Mouse (Mus musculus): Measurements from ENCODE around the gene Magel2. TPM values are rescaled to one million over a fixed set of nuclear protein-coding genes. Genes with fewer than 3 reads are reported as not detected.

Magel2 gene
- total and polyA plus RNA-seq, 2 experiments from 2014 or later: 10.5 to 18.1 TPM

DNA sequence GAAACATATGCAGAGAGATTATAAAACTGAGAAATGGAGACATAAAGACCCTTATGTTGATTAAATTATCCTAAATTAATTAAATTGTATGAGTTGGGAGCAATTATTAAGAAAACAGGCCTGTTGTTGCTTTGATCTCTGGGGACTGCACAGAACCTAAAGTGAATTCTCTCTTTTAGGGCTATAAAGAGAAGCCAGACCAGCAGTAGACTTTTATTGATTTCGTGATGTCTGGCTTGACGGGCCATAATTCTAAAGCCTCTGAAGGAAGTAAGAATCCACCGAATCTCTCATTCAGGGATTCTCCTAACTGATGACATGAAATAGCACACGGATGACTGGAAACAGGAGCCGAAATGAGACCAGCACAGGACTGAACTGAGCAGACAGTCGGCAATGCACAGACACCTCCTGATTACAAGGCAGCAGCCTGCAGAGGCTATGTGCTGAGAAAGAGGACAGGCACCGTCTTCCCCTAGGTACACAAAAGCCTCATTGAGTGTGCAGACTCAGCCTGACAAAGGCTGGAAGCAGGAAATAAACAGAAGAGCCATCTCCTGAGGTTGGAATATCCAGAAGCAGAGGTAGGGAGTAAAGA lies 11.7 kb upstream of the Magel2 start:
- Histone ChIP-seq H3K4me1 (ENCODE audit: insufficient read depth, low read length) (no peaks in the 10 kb centered on the region), H3K27me3 (ENCODE audit: insufficient read depth, low read length) (no peaks in the 10 kb centered on the region), H3K4me3 (ENCODE audit: low read length) (no peak overlapping the region), H3K27ac (peak overlapping the region; percentile 49), H3K36me3 (ENCODE audit: insufficient read depth, low read length) (no peaks in the 10 kb centered on the region), H3K9me3 (ENCODE audit: low read length) (0 out of 2 replicates have a peak, but pooled peaks cover 2% of the 10 kb centered on the region), H3K9ac (replicated peaks; ENCODE audit: low read length) (0 out of 2 replicates have a peak overlapping the region, but pooled peaks have one; percentile 0), H3K4me2 (ENCODE audit: low read depth, low read length) (peak overlapping the region; percentile 8; the same call in 1 of the 2 replicates)
- WGBS: 54% methylated on average over 7 of the region's 7 CpGs
- ATAC-seq: peak; percentile 53; the same call in 1 of the 2 replicates
- no peak for TF ChIP-seq CTCF (IDR thresholded peaks at IDR 0.05; ENCODE audit: low read depth)
- DNase-seq (ENCODE audit: low spot score): peak; percentile 24

- H3K4me3 ChIP-seq (ENCODE audit: low read length): no peak overlapping the region
- no peak for ATAC-seq
- no peaks in the 10 kb centered on the region for H3K27me3 ChIP-seq (ENCODE audit: insufficient read depth, low read length)
- peak overlapping the region; percentile 55 for H3K27ac ChIP-seq
- peak overlapping the region; percentile 30 for H3K4me2 ChIP-seq (ENCODE audit: low read depth, low read length)
- H3K36me3 ChIP-seq (ENCODE audit: insufficient read depth, low read length): no peaks in the 10 kb centered on the region
- no peak overlapping the region for H3K9ac ChIP-seq (replicated peaks; ENCODE audit: low read length)
- no peaks in the 10 kb centered on the region for H3K4me1 ChIP-seq (ENCODE audit: insufficient read depth, low read length)
- no peak for TF ChIP-seq CTCF (IDR thresholded peaks at IDR 0.05; ENCODE audit: low read depth)
- H3K9me3 ChIP-seq (ENCODE audit: low read length): 0 out of 2 replicates have a peak, but pooled peaks cover 2% of the 10 kb centered on the region
- 54% methylated on average over 8 of the region's 8 CpGs for WGBS
- no peak for DNase-seq (ENCODE audit: low spot score)
These were observed 10.1 kb upstream of the Magel2 start for GRCm38 (mm10) chr7:62366730-62367129.

DNA sequence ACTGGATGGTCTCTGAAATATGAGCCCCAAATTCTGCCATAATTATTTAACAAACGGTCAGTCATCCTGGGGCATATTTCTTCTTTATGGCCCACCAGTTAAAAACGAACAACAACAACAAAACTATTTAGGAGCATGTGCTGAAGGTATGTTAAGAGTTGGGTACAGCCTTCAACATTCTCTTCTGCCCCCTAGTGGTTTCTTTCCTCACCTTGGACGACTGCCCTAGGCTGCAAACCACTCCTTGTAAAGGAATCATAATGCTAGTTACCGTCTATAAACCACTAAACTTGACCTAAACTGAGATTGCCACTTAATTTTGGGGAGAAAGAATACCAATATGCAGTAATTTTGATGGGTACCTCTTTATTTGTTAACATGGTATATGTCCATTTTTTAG lies 1.2 kb upstream of the Magel2 start:
- H3K27ac ChIP-seq: no peak overlapping the region
- peak; percentile 62 for TF ChIP-seq CTCF (IDR thresholded peaks at IDR 0.05; ENCODE audit: low read depth)
- H3K4me1 ChIP-seq (ENCODE audit: insufficient read depth, low read length): no peaks in the 10 kb centered on the region
- 30% methylated on average over 4 of the region's 4 CpGs for WGBS
- H3K9ac ChIP-seq (replicated peaks; ENCODE audit: low read length): no peak overlapping the region
- H3K4me2 ChIP-seq (ENCODE audit: low read depth, low read length): peak overlapping the region; percentile 55
- H3K36me3 ChIP-seq (ENCODE audit: insufficient read depth, low read length): no peaks in the 10 kb centered on the region
- ATAC-seq: no peak
- H3K27me3 ChIP-seq (ENCODE audit: insufficient read depth, low read length): no peaks in the 10 kb centered on the region
- peak; percentile 77 for DNase-seq (ENCODE audit: low spot score)
- no peak overlapping the region for H3K4me3 ChIP-seq (ENCODE audit: low read length)
- H3K9me3 ChIP-seq (ENCODE audit: low read length): no peaks in the 10 kb centered on the region; the same call in 1 of the 2 replicates

GRCm38 (mm10) chr7:62377313-62377712 lies 503 bp downstream of the Magel2 start:
- no peaks in the 10 kb centered on the region for H3K36me3 ChIP-seq (ENCODE audit: insufficient read depth, low read length)
- peak overlapping the region; percentile 49 for H3K4me3 ChIP-seq (ENCODE audit: low read length)
- no peak for TF ChIP-seq CTCF (IDR thresholded peaks at IDR 0.05; ENCODE audit: low read depth)
- peak overlapping the region; percentile 63 for H3K9ac ChIP-seq (replicated peaks; ENCODE audit: low read length)
- DNase-seq (ENCODE audit: low spot score): peak; percentile 26
- H3K9me3 ChIP-seq (ENCODE audit: low read length): no peaks in the 10 kb centered on the region; the same call in 1 of the 2 replicates
- H3K4me2 ChIP-seq (ENCODE audit: low read depth, low read length): peak overlapping the region; percentile 55
- 47% methylated on average over 14 of the region's 14 CpGs for WGBS
- H3K27ac ChIP-seq: peak overlapping the region; percentile 80
- ATAC-seq: peak; percentile 46; the same call in 1 of the 2 replicates
- no peaks in the 10 kb centered on the region for H3K27me3 ChIP-seq (ENCODE audit: insufficient read depth, low read length)
- H3K4me1 ChIP-seq (ENCODE audit: insufficient read depth, low read length): no peaks in the 10 kb centered on the region

DNA sequence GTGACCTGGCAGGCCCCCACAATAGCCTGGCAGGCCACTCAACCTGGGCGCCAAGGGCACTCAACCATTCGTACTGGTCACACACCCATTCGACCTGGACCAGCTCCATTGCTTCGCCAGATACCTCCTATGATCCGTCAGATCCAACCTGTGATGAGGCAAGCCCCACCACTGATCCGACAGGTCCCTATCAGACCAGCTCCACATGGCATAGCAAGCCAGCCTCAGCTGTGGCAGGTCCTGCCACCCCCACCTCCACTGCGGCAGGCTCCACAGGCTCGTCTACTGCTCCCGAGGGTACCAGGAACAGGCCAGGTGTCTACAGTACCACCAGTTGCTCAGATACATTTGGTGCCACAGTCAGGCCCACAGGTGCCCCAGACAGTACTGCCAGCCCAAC lies 1.7 kb downstream of the Magel2 start:
- Histone ChIP-seq H3K9me3 (ENCODE audit: low read length) (no peaks in the 10 kb centered on the region; the same call in 1 of the 2 replicates), H3K4me1 (ENCODE audit: insufficient read depth, low read length) (no peaks in the 10 kb centered on the region), H3K4me2 (ENCODE audit: low read depth, low read length) (peak overlapping the region; percentile 55), H3K27ac (no peak overlapping the region), H3K9ac (replicated peaks; ENCODE audit: low read length) (no peak overlapping the region), H3K27me3 (ENCODE audit: insufficient read depth, low read length) (no peaks in the 10 kb centered on the region), H3K36me3 (ENCODE audit: insufficient read depth, low read length) (no peaks in the 10 kb centered on the region), H3K4me3 (ENCODE audit: low read length) (no peak overlapping the region)
- DNase-seq (ENCODE audit: low spot score): no peak
- 88% methylated on average over 9 of the region's 9 CpGs for WGBS
- no peak for TF ChIP-seq CTCF (IDR thresholded peaks at IDR 0.05; ENCODE audit: low read depth)
- ATAC-seq: no peak

- DNase-seq (ENCODE audit: low spot score) (peak; percentile 76), ATAC-seq (peak; percentile 61; the same call in 1 of the 2 replicates)
- peak; percentile 77 for TF ChIP-seq CTCF (IDR thresholded peaks at IDR 0.05; ENCODE audit: low read depth)
- H3K4me1 ChIP-seq (ENCODE audit: insufficient read depth, low read length): no peaks in the 10 kb centered on the region
- 12% methylated on average over 2 of the region's 2 CpGs for WGBS
- H3K27ac ChIP-seq: no peak overlapping the region
- H3K4me3 ChIP-seq (ENCODE audit: low read length): no peak overlapping the region
- H3K4me2 ChIP-seq (ENCODE audit: low read depth, low read length): no peak overlapping the region
- no peaks in the 10 kb centered on the region; the same call in 1 of the 2 replicates for H3K9me3 ChIP-seq (ENCODE audit: low read length)
- no peaks in the 10 kb centered on the region for H3K36me3 ChIP-seq (ENCODE audit: insufficient read depth, low read length)
- no peak overlapping the region for H3K9ac ChIP-seq (replicated peaks; ENCODE audit: low read length)
- H3K27me3 ChIP-seq (ENCODE audit: insufficient read depth, low read length): no peaks in the 10 kb centered on the region
These were observed 5.6 kb downstream of the Magel2 start for GRCm38 (mm10) chr7:62382391-62382790.

DNA sequence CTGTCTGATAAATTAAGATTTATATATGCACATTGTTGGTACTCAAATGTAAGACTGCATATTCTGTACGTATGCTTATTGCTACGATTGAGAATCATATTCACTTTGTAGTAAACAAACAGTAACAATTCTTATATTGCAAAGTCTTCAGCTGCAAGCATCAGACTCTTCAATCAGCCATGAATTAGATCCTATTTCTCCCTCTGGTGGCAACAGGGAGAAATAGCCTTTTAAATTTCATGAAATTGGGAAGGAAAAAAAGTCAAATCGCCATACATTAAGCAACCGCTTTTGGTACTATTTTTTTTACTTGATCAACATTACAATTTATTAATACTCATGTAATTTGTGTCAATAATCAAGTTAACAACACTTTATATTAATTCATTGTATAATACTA lies 11.5 kb downstream of the Magel2 start:
- no peaks in the 10 kb centered on the region for H3K9me3 ChIP-seq (ENCODE audit: low read length)
- WGBS: 42% methylated on average over 4 of the region's 4 CpGs
- no peak overlapping the region for H3K4me3 ChIP-seq (ENCODE audit: low read length)
- no peaks in the 10 kb centered on the region for H3K4me1 ChIP-seq (ENCODE audit: insufficient read depth, low read length)
- peak; percentile 60 for TF ChIP-seq CTCF (IDR thresholded peaks at IDR 0.05; ENCODE audit: low read depth)
- H3K36me3 ChIP-seq (ENCODE audit: insufficient read depth, low read length): no peaks in the 10 kb centered on the region
- no peak overlapping the region for H3K9ac ChIP-seq (replicated peaks; ENCODE audit: low read length)
- DNase-seq (ENCODE audit: low spot score): peak; percentile 51
- H3K27ac ChIP-seq: no peak overlapping the region
- H3K4me2 ChIP-seq (ENCODE audit: low read depth, low read length): no peak overlapping the region
- no peak for ATAC-seq
- H3K27me3 ChIP-seq (ENCODE audit: insufficient read depth, low read length): no peaks in the 10 kb centered on the region

Data from hindbrain, postnatal 0 days (tissue).